Mouse (Mus musculus) ovary, adult 10 weeks (tissue): ENCODE measurements around the gene Plekhs1. TPM values are rescaled to one million over a fixed set of nuclear protein-coding genes. Genes with fewer than 3 reads are reported as not detected.

Source experiments
- polyA plus RNA-seq: library from polyadenylated mRNA; stranded (reverse); fragments of 350-450 nt; fragmentation: Illumina TruSeq; extraction: RNeasy Lipid Tissue Mini Kit (QIAGEN cat#74804); gene quantifications from one replicate; pipeline ENCODE4 v1.2.3, GENCODE M21; 2014

Gene Plekhs1
- 8.5 TPM for polyA plus RNA-seq

DNA sequence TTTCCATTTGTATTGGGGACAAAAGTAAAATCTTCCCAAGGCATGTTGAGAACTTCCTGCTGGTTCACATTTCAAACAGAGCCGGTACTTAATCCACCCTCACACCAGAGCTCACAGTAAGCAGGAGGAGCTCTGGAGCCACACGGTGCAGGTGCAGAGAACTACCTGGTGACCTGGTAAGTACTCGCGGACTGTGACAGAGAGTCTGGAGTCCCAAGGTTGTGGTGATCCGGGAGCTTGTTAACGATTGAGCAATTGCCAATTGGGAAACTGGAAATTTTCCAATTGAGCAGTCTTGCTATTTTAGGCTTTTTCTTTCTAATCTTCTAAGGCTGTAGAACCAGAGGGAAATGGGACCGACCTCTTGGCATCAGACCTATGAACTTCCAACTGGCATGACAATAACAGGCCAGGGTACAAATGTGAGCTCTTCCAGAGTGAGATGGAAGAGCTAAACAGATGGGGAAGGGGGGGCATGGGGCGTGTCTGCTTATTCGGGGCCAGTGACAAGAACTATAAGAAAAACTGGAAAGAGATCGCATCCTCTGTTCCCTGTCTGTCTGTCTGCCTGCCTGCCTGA, at the start of gene Plekhs1:
Plekhs1 (plus strand) TSS at position 119 of the 580 bp plus-strand sequence.

Other genes with a start within 250 kb of the Plekhs1 start
- gene Habp2, start 174.5 kb upstream of the Plekhs1 start, polyA plus RNA-seq = not detected
- 0.14 TPM for gene Nrap, start 71.6 kb upstream of the Plekhs1 start, polyA plus RNA-seq
- 20.8 TPM for gene Casp7, start 64.5 kb upstream of the Plekhs1 start, polyA plus RNA-seq
- 81.4 TPM for gene Dclre1a, start 86.6 kb downstream of the Plekhs1 start, polyA plus RNA-seq
- gene Nhlrc2, start 86.6 kb downstream of the Plekhs1 start, polyA plus RNA-seq = 24.3 TPM